Mouse (Mus musculus): ENCODE results near the gene Txndc5.

- TF ChIP-seq CTCF (IDR thresholded peaks at IDR 0.05; ENCODE audit: borderline replicate concordance, insufficient read depth, low read length): no peak
- no peak for TF ChIP-seq POLR2A (IDR thresholded peaks at IDR 0.05; ENCODE audit: low read depth, low read length)
Measured at GRCm38 (mm10) chr13:38544769-38545445, 16.3 kb upstream of the Txndc5 start.
